Mouse (Mus musculus): ENCODE measurements at regions not wholly inside any gene's neighbourhood (a gene's known extent, or its start where the extent isn't known, plus 50 kb on each side); places are given as distances from the start of the nearest gene placed in this dataset.

DNA sequence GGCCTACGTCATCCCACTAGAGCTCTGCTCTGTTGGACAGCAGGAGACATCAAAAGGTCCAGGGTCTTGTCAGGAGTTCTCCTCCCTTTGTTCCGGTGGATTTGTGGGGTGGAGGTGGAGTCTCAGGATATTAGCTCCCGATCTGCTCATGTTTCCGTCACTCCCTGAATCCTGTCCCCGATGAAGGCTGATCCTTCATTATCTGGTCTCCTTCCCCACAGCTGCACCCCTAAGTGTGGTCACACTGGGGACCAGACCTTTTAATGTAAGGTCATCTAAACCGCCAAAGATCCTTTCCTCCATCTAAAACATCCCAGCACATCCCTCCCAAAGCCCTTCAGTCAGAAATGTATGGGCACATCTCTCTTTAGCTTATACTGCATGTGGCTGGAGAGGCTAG is 215.6 kb upstream of the Ccdc122 start:
- TF ChIP-seq EP300 (optimal IDR thresholded peaks at IDR 0.05) = no peak
- no peak for TF ChIP-seq CTCF (IDR thresholded peaks at IDR 0.05; ENCODE audit: low read depth)

All from stomach, postnatal 0 days (tissue).